Mouse (Mus musculus) frontal cortex, postnatal 25 days (tissue): ENCODE data around the gene Gabbr1.
"Not testable (repeated sequence)": the region's sequence is repeated elsewhere in the genome, so short reads cannot be mapped to it uniquely, and the experiment has no call there.

Experiments used
- DNase-seq, 2 experiments: peaks; one replicate each; pipeline ENCODE4 v3.0.0; 2022; ENCODE audit warnings: low spot score in 2 of 2

Gabbr1 gene

GRCm38 (mm10) chr17:37045611-37046311, at the start of gene Gabbr1:
TSS of gene Gabbr1 (plus strand) at chr17:37045966.
- peak; percentile 49 to 65 for DNase-seq

- DNase-seq, result peak; percentile 74 to 78
Observed at GRCm38 (mm10) chr17:36997033-36997735, 48.6 kb upstream of the Gabbr1 start.

- no peak for DNase-seq
Observed at GRCm38 (mm10) chr17:36998477-36998876, 47.3 kb upstream of the Gabbr1 start.

GRCm38 (mm10) chr17:37000863-37001262, 44.9 kb upstream of the Gabbr1 start, which contains the start of gene Zfp57:
TSS of gene Zfp57 (plus strand) at chr17:37001163.
- DNase-seq, result no peak

GRCm38 (mm10) chr17:37002364-37003330, 43.1 kb upstream of the Gabbr1 start:
- DNase-seq, result peak in 1 of 2 experiments; percentile 17

- DNase-seq, result no peak
Observed at GRCm38 (mm10) chr17:37003366-37003765, 42.4 kb upstream of the Gabbr1 start.

GRCm38 (mm10) chr17:37008161-37008560, 37.6 kb upstream of the Gabbr1 start:
- no peak for DNase-seq

- DNase-seq, result no peak
Observed at GRCm38 (mm10) chr17:37009460-37010042, 36.2 kb upstream of the Gabbr1 start.

GRCm38 (mm10) chr17:37011719-37012118, 34.0 kb upstream of the Gabbr1 start:
- DNase-seq, result no peak

GRCm38 (mm10) chr17:37012141-37012540, 33.6 kb upstream of the Gabbr1 start:
- no peak for DNase-seq

- DNase-seq, result no peak
Observed at GRCm38 (mm10) chr17:37016333-37016732, 29.4 kb upstream of the Gabbr1 start.

- DNase-seq, result no peak
Observed at GRCm38 (mm10) chr17:37018328-37018727, 27.4 kb upstream of the Gabbr1 start.

GRCm38 (mm10) chr17:37019242-37019641, 26.5 kb upstream of the Gabbr1 start:
- DNase-seq, result not testable (repeated sequence)

- no peak for DNase-seq
Observed at GRCm38 (mm10) chr17:37022628-37023576, 22.9 kb upstream of the Gabbr1 start, which contains the start of gene Mog. TSS of gene Mog (minus strand) at chr17:37023398.

- DNase-seq, result no peak
Observed at GRCm38 (mm10) chr17:37026425-37026824, 19.3 kb upstream of the Gabbr1 start.

GRCm38 (mm10) chr17:37027486-37027885, 18.3 kb upstream of the Gabbr1 start:
- no peak for DNase-seq

GRCm38 (mm10) chr17:37028212-37028611, 17.6 kb upstream of the Gabbr1 start:
- DNase-seq, result no peak

GRCm38 (mm10) chr17:37028683-37029120, 17.1 kb upstream of the Gabbr1 start:
- DNase-seq, result peak; percentile 91 to 93

GRCm38 (mm10) chr17:37029162-37029561, 16.6 kb upstream of the Gabbr1 start:
- DNase-seq, result no peak
